Mouse (Mus musculus): ENCODE measurements around the gene Kmt2a. TPM values are rescaled to one million over a fixed set of nuclear protein-coding genes. Genes with fewer than 3 reads are reported as not detected.

Gene Kmt2a
- 63.2 TPM for polyA plus RNA-seq (2017; shearing (Covaris generic))

GRCm38 (mm10) chr9:44881221-44881871, at the start of gene Kmt2a:
TSS of gene Kmt2a (minus strand) at chr9:44881296.

GRCm38 (mm10) chr9:44920374-44921122, 39.5 kb upstream of the Kmt2a start, which contains the start of gene Atp5l:
TSS of gene Atp5l (minus strand) at chr9:44920742.

GRCm38 (mm10) chr9:44802808-44803450, 78.2 kb downstream of the Kmt2a start, which contains the start of gene Ttc36:
TSS of gene Ttc36 (minus strand) at chr9:44803072.

GRCm38 (mm10) chr9:44799102-44799957, 81.8 kb downstream of the Kmt2a start, which contains the start of gene Tmem25:
TSS of gene Tmem25 (minus strand) at chr9:44799307.

GRCm38 (mm10) chr9:44767101-44768028, 113.7 kb downstream of the Kmt2a start, which contains the start of the genes Arcn1 and Ift46:
TSS of gene Arcn1 (minus strand) at chr9:44767845.
TSS of gene Ift46 (plus strand) at chr9:44767908.

Other genes starting within 250 kb of the Kmt2a start
- not detected for gene Treh, start 208.1 kb downstream of the Kmt2a start, polyA plus RNA-seq (2017; shearing (Covaris generic))
- gene Phldb1, start 146.1 kb downstream of the Kmt2a start, polyA plus RNA-seq (2017; shearing (Covaris generic)), result 1.6 TPM
- 144 TPM for gene Arcn1, start 113.5 kb downstream of the Kmt2a start, polyA plus RNA-seq (2017; shearing (Covaris generic))
- gene Ift46, start 113.4 kb downstream of the Kmt2a start, polyA plus RNA-seq (2017; shearing (Covaris generic)), result 19.4 TPM
- not detected for gene Tmem25, start 82.0 kb downstream of the Kmt2a start, polyA plus RNA-seq (2017; shearing (Covaris generic))
- not detected for gene Ttc36, start 78.2 kb downstream of the Kmt2a start, polyA plus RNA-seq (2017; shearing (Covaris generic))
- gene Atp5l, start 39.4 kb upstream of the Kmt2a start, polyA plus RNA-seq (2017; shearing (Covaris generic)), result 258 TPM
- gene Ube4a, start 84.3 kb upstream of the Kmt2a start, polyA plus RNA-seq (2017; shearing (Covaris generic)), result 37.5 TPM
- gene Cd3g, start 99.1 kb upstream of the Kmt2a start, polyA plus RNA-seq (2017; shearing (Covaris generic)), result 696 TPM
- 496 TPM for gene Cd3d, start 100.5 kb upstream of the Kmt2a start, polyA plus RNA-seq (2017; shearing (Covaris generic))
- gene Cd3e, start 128.3 kb upstream of the Kmt2a start, polyA plus RNA-seq (2017; shearing (Covaris generic)), result 852 TPM
- gene Mpzl2, start 158.5 kb upstream of the Kmt2a start, polyA plus RNA-seq (2017; shearing (Covaris generic)), result not detected
- gene Mpzl3, start 173.9 kb upstream of the Kmt2a start, polyA plus RNA-seq (2017; shearing (Covaris generic)), result 38.9 TPM
- gene Jaml, start 197.9 kb upstream of the Kmt2a start, polyA plus RNA-seq (2017; shearing (Covaris generic)), result 19.8 TPM
- 0.28 TPM for gene Scn2b, start 236.5 kb upstream of the Kmt2a start, polyA plus RNA-seq (2017; shearing (Covaris generic))

Data from effector memory CD4-positive, alpha-beta T cell, adult 7 months (primary cell).